20 mouse cellular contexts compared by ENCODE assay signal in genomic region chr16:76076231-76076630, GRCm38 (mm10). TPM values are rescaled to one million over a fixed set of nuclear protein-coding genes. Genes with fewer than 3 reads are reported as not detected.
DNase-seq lines count a peak whose midpoint lies in the region; ATAC-seq lines count a peak whose summit lies in the region.
"Had no signal": no experiment of that assay in that cellular context is flagged by ENCODE, and none has a peak within 500 bp of the region (broad histone marks: within the 10 kb centered on the region; RNA-seq: fewer than 3 reads in every experiment).

No protein-coding gene starts in this region.

- 43% methylated on average over 5 of the region's 5 CpGs for WGBS in embryonic facial prominence, embryonic 14.5 days
- WGBS in embryonic facial prominence, embryonic 10.5 days = 70% methylated on average over 5 of the region's 5 CpGs

- H3K4me3 ChIP-seq in embryonic facial prominence, embryonic 14.5 days (ENCODE audit: low read depth, low read length) = no peak overlapping the region
- H3K4me3 ChIP-seq in embryonic facial prominence, embryonic 10.5 days = no peak overlapping the region
- H3K4me3 ChIP-seq: embryonic facial prominence, embryonic 13.5 days; forebrain, embryonic 13.5 days had no signal

- no peak overlapping the region for H3K27ac ChIP-seq in embryonic facial prominence, embryonic 14.5 days (replicated peaks; ENCODE audit: low read depth, low read length)
- H3K27ac ChIP-seq in embryonic facial prominence, embryonic 10.5 days (replicated peaks) = no peak overlapping the region
- H3K27ac ChIP-seq: embryonic facial prominence, embryonic 13.5 days; forebrain, embryonic 13.5 days had no signal

- no peaks in the 10 kb centered on the region for H3K27me3 ChIP-seq in embryonic facial prominence, embryonic 14.5 days (replicated peaks; ENCODE audit: control insufficient read depth, insufficient read depth, low read length)
- no peaks in the 10 kb centered on the region for H3K27me3 ChIP-seq in embryonic facial prominence, embryonic 10.5 days (replicated peaks; ENCODE audit: low read depth, poor library complexity, severe bottlenecking)
- H3K27me3 ChIP-seq: embryonic facial prominence, embryonic 13.5 days; forebrain, embryonic 13.5 days had no signal

- no peaks in the 10 kb centered on the region for H3K9me3 ChIP-seq in embryonic facial prominence, embryonic 14.5 days (ENCODE audit: control insufficient read depth, low read length)
- H3K9me3 ChIP-seq in embryonic facial prominence, embryonic 10.5 days = no peaks in the 10 kb centered on the region
- H3K9me3 ChIP-seq: embryonic facial prominence, embryonic 13.5 days had no signal

- peak; percentile 15 for DNase-seq in embryonic facial prominence, embryonic 14.5 days (ENCODE audit: low spot score)
- no peak for DNase-seq in embryonic facial prominence, embryonic 10.5 days (ENCODE audit: low spot score)
- DNase-seq in Muller cell, postnatal 12 days (ENCODE audit: inconsistent ontology term) = peak; percentile 88
- peak; percentile 8 for DNase-seq in forelimb bud, embryonic 11.5 days (ENCODE audit: low read depth, low spot score)
- DNase-seq in retina, postnatal 1 day = peak; percentile 58
- DNase-seq in gastrocnemius, adult 8-10 months (ENCODE audit: low spot score in 2 of 2) = no peak
- DNase-seq in layer of hippocampus, adult 8-10 months (ENCODE audit: low spot score in 2 of 2) = no peak
- DNase-seq: adrenal gland, adult 8-10 months; adrenal gland, postnatal 14 days; adrenal gland, postnatal 36 days; cerebellum, adult 11-12 months; cerebellum, adult 2 months; cerebellum, adult 9-10 months; cerebellum, postnatal 10 days; cerebellum, postnatal 25 days; forebrain, postnatal 0 days had no signal

- H3K36me3 ChIP-seq in embryonic facial prominence, embryonic 14.5 days (ENCODE audit: control insufficient read depth, insufficient read depth, low read length) = no peaks in the 10 kb centered on the region
- H3K36me3 ChIP-seq in embryonic facial prominence, embryonic 10.5 days (replicated peaks) = no peaks in the 10 kb centered on the region
- H3K36me3 ChIP-seq: embryonic facial prominence, embryonic 13.5 days had no signal

- H3K9ac ChIP-seq in embryonic facial prominence, embryonic 14.5 days (ENCODE audit: low read depth, low read length) = no peak overlapping the region
- H3K9ac ChIP-seq: embryonic facial prominence, embryonic 13.5 days; forebrain, embryonic 13.5 days; forebrain, postnatal 0 days had no signal

- no peaks in the 10 kb centered on the region for H3K4me1 ChIP-seq in embryonic facial prominence, embryonic 14.5 days (ENCODE audit: control insufficient read depth, insufficient read depth, low read length)
- no peaks in the 10 kb centered on the region for H3K4me1 ChIP-seq in embryonic facial prominence, embryonic 10.5 days
- H3K4me1 ChIP-seq: embryonic facial prominence, embryonic 13.5 days; forebrain, embryonic 13.5 days had no signal

- H3K4me2 ChIP-seq in embryonic facial prominence, embryonic 14.5 days (ENCODE audit: low read depth, low read length) = no peak overlapping the region
- H3K4me2 ChIP-seq: embryonic facial prominence, embryonic 13.5 days; forebrain, embryonic 13.5 days had no signal

- ATAC-seq in embryonic facial prominence, embryonic 14.5 days (ENCODE audit: low read depth) = no peak
- ATAC-seq: activated CD4-positive, CD25-positive, alpha-beta regulatory T cell, adult 4 months; forebrain, embryonic 13.5 days; forebrain, postnatal 0 days; Patski had no signal

RNA-seq across cellular contexts. Expression of gene Samsn1, which starts 54.1 kb away (rescaled TPM):
- polyA plus RNA-seq in embryonic facial prominence, embryonic 14.5 days (2014; fragmentation: Nextera tagmentation; extraction: Ambion mirVana) = 3.0 and 4.5 TPM in 2 replicates
- polyA plus RNA-seq in embryonic facial prominence, embryonic 10.5 days (2016; fragmentation: Nextera tagmentation; extraction: Ambion mirVana) = 1.0 and 1.1 TPM in 2 replicates
- under 1 TPM in 1 of 4 experiments, not detected in 3; 0.20 TPM for total RNA-seq in gastrocnemius, adult 8-10 months (2022)
- 1 to 10 TPM; 1.5 to 8.9 (median 5.4) TPM for total RNA-seq in layer of hippocampus, adult 8-10 months (2022)
- polyA plus RNA-seq: Patski had no signal

Comparison
In these comparisons a context has a peak if more than half of its experiments do, and no peak if none do; other contexts are left out.
1. DNase-seq: peak in embryonic facial prominence, embryonic 14.5 days (single experiment), Muller cell, postnatal 12 days (single experiment), forelimb bud, embryonic 11.5 days (single experiment) and retina, postnatal 1 day (single experiment); none in embryonic facial prominence, embryonic 10.5 days (single experiment), gastrocnemius, adult 8-10 months (0 of 2) and layer of hippocampus, adult 8-10 months (0 of 2).